Mouse (Mus musculus): ENCODE results near the gene Rbp1.

Gene Rbp1

DNA sequence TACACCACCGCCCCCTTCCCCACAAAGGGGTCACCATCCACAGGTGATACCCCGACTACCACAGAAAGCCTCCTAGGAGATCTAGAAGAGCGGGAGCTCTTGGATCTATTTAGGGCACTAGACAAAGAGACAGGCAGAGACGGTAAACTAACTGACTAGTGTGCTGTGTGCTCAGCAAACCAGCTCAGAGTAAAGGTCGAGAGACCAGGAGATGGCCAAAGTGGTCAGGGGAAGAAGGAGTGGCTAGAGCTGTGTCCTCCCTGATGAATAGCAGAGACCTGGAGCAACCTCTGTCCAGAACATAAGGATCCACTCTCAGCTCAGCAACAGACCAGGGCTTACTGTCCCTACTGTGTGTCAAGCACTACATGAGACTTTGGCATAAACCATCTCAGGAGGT is at the start of gene Rbp1:
Gene Rbp1, plus strand, starts transcription at position 306 of the 400 bp plus-strand sequence.
- no peak for DNase-seq

DNA sequence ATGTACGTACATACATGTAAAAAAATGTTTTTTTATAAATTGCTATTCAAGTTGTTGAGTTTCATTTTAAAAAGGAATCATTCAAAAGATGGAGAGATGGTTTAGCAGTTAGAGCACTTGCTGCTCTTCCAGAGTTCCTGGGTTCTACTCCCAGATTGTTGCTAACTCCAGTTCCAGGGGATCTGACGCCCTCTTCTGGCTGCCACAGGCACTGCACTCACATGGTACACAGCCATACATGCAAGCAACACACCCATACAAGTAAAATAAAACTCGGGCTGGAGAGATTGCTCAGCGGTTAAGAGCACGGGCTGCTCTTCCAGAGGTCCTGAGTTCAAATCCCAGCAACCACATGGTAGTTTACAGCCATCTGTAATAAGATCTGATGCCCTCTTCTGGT is 49.4 kb upstream of the Rbp1 start:
- no peak for DNase-seq

DNA sequence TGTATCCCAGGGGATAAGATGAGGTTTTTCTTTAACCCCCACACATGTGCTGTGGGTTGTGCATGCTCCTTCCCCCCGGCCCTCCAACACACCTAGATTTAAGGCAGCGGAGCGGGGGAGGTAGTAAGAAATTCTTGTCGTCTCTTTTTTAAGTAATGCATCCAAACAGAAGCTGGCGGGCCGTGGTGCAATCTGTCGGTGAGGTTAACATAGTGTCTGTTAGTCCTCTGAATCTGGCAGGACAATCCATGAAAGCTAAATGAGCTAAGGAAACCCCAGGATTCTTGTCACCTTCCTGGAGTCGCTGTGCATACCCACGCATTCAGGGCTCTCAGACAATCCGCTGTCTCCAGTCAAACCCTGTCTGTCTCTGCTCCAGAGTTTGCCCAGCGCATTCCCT is 47.9 kb upstream of the Rbp1 start:
- DNase-seq: no peak

DNA sequence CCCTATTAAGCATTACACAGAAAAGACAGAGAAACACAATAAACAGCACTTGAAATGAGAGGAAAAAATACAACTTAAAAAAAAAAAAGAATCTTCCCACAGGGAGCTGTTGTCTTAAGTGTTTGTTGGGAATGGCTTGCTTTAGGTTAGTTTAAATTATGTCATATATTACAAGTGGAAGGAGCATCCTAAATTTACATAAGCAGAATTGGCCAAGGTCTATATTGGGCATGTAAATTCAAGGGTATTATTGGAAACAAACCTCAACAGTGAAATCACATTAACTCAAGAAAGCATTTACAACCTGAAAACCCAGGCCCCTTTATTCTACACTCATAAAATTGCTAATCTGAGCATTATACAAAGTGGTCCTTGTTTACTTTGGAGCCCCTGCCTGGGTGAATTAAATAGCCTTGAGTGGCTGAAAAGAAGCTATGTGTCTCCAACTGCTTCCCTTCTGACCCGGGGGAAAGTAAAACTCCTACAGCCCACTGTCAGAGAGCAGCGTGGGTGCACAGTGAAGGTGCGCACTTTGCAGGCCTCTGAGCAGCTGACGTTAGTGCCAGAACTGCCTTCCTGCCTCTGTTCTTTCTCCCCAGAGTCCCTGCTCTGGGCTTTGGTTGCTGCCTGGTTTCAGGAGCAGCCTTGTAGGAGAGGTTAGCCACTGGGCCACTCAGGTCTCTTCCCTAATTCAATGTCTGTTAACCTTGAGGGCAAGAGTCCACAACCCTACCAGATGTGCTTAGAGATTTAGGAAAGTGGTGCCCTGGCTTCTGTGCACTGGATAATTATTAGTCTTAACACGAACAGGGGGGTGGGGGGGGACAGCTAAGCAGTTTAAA is 47.2 kb upstream of the Rbp1 start:
- DNase-seq: no peak

DNA sequence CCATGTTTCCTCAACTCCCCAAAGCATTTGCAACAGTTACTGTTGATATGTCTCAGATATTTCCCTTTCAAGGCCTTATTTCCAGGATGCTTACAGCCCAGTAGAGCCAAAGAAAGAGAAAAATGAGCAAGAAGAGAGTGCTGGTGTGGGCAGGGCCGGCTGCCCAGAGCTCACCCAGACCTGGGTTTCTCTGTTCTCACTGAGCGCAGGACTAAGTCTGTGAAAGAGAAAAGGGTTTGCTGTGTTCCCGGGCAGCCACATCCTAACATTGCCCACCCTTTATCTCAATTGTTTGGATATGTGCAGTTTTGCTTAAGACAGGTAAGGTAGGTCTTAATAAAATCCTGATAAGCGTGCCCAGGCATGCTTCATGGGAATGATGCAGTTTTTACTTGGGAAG is 43.0 kb upstream of the Rbp1 start:
- no peak for DNase-seq

DNA sequence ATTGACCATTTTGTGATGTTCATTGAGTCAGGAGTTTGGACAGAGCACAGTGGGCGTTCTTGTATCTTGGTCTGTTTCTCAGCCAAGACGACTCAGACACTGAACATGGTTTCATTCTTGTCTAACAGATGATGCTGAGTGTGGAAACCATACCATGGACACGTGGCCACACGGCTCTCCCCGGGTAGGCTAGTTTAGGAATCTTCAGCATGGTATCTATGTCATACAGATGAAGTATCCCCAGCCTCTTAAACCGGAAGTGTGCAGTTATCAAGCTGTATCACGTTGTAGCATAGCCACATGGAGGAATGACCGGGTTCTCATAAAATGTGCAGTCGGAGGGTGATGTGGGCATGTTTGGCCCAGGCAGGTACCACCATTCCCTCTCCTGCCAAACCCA is 42.2 kb upstream of the Rbp1 start:
- no peak for DNase-seq

DNA sequence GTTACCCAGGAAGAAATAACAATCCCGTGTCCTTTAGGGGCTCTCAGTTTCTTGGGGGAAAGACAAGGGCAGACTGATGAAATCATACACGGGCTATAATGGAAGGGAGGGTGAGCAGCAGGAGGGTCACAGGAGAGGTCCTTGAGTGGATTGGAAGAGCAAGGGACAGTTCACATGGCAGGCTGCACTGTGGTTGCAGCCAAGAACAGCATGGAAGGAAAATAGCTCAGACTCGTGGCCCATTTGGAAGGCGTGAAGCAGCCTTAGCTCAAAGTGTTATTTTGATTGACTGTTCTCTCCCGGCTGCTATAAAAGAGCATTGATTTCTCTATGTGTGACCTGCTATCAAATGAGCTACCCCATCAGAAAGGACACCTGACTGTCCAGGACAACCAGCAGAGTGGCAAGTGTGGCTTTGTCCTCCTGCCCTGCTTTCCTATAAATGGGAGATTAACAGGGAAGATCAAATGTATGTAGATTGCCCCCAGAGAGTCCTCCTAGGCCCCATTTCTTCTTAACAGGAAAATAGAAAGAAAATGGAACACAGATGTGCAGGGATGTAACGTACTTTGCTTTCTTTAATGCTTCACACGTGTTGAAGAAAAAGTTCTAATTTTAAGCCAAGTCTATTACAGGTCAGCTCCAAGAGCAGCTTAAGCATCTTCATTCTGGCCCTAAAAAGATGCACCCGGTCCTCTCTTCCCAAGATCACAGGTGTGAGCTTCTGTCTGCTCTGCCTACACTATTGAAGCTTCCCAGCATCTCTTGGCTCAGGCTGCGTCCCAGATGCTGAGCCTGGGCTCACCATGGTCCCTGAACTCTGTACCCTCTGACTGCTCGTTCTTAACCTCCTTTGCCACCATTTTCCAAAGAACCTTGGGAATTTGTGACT is 34.8 kb upstream of the Rbp1 start:
- DNase-seq: no peak

DNA sequence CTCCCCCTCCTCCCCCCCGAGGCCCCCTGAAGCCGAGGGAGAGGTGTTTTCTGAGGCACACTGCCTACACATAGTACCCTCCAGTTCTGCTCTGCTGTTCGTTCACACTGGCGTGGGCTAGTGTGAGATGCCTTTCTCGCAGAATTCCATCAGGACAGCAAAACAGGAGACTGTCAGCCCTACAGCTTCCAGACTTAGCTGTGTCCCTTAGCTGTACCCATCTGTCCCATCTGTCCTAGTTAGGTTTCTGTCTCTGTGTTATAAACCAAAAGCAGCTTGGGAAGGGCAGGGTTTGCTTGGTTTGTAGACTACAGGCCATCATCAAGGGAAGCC is 34.2 kb upstream of the Rbp1 start:
- no peak for DNase-seq

DNA sequence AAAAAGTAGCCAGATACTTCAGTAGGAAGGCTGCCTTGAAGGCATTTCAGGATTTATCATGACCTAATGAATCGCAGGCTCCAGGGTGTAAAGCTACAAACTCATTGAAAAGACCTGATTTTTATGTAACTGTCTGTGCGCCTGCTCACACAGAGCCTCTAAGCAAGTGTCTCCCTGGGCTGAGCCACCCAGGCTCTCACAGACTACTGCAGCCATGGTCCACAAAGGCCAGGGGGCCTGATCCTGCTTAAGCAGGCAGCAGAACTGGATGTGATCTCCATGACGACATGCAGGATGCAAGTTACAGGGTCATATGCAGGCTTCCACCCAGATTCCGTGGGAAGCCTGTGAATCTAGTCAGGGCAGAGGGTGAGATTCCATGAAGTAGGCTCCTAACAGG is 29.3 kb upstream of the Rbp1 start:
- no peak for DNase-seq

DNA sequence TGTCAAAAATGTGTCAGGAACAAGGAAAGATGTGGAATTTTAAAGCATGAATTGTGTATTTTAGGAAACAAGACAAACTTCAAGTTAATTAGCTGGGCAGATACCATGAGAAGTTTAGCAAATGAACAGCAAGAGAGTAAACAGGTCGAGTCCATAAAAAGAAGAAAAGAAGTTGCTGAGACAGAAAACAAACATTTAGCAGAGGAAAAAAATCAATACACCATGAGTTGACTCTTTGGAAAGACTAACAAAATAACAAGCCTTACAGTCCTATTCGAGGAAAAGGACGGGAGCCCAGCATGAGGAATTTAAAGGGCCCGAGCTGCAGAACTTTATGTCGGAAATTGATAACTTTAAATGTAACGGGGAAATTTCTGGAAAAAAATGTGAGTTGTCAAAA is 25.6 kb upstream of the Rbp1 start:
- DNase-seq: no peak

DNA sequence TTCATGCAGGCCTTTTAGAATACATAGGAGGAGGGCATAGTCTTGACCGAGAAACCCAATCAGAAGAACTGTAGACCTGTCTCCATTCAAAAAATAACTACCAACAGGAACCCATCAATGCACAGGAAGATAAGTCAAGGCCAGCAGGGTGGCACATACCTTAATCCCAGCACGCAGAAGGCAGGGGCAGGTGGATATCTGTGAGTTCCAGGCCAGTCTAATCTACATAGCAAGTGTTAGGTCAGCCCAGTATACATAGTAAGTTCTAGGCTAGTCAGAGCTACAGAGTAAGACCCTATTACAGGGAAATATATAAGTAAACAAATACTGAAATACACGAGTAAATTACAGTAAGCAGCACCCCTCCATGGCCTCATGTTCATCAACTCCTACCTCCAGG is 24.9 kb upstream of the Rbp1 start:
- no peak for DNase-seq

DNA sequence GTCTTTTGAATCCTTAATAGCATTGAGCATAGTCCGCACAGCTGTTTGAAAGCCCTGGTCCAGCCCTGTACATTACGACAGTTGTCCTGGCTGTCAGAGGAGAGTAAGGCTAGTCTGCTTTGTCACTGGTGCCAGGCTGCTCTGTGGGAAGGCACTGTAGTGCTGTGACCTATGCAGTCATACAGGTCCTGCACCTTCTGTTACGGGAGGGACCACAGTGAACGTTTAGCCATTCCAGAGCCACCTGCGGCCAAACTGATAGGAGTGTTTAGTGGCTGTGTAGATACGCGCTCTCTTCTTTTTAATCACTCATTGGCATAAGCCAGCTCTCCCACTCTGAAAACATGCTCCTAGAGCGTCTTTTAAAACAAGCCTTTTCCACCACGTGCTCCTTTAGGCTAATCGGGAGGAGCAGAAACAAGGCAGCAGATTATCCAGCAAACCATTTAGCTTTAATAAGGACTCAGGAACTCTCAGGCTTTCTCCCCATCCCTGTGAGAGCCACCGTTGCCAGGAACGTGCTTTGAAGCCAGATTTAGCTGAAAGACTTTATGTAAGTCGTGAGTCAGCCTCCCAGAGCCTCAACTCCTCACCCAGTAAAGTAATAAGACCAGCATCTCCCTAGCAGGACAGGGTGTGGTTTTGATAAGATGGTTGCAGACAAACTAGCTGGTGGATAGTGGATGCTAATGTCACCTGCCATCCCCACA is 22.4 kb upstream of the Rbp1 start:
- DNase-seq: no peak

DNA sequence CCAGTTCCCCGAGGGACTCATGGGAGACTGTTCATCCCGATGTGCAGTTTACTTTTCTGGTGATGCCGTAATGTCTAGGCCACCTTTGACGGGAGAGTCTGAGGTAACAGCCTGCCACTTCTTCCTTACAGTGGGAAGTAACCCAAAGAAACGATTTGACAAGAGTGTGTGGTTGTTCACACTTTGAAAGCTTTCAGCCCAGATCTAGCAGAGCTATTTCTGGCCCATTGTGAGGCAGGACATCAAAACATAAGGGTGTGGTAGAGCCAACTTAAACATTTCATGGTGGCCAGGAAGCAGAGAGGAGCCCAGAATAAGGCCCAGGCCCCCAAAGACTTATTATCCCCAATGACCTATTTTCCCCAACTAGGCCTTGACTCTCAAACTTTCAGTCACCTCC is 21.1 kb upstream of the Rbp1 start:
- DNase-seq: no peak

DNA sequence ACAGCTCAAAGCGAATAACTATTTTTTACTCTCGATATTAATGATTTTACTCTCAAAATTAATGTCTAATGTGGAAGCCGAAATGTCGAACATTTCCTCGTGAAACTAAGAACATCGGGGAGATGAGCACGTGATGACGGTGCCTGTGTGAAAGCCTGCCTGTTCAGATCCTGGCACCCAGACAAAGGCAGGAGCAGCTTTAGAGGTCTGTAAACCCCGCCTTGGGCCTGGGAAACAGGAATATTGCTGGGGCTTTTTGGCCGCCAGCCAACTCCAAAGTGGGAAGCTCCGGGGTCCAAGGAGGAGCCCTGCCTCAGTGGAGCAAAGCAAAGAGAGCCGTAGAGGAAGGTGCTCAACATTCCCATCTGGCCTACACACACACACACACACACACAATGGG is 15.0 kb upstream of the Rbp1 start:
- DNase-seq: no peak

DNA sequence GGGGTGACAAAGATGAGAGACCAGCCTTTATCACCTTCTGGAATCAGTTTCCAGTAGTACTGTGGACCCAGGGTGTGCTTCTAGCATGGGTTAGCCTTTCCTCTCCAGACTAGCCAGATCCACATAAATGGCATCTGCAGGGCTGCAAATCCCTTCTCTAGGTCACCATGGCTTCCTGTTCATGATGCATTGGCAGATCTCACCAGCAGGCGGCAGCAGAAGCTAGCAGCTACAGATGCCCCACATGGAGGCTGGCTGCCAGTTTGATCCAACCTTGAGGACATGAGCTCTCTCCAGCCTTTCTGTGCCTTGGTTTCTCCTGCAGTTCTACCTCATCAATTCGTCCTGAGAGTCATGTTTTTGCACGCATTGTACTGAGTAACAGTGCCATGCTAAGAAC is 13.6 kb upstream of the Rbp1 start:
- peak; percentile 83 for DNase-seq

DNA sequence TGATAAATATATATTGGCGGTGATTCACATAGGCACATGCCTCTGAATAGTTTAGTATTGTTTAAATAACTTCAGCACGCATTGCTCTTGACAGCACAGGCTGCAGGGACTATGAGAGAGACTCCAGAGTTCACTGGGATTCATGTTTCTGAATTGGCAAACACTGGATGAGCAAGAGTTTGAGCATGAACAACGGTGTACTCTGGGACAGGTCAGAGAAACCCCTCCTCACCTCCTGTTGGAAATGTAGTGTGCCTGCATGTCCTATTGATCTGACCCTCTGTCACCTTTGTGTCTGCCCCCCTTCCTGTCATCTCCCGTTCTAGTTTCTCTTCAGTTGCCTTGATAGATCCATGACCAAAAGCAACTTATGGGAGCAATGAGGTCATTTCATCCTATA is 7.3 kb upstream of the Rbp1 start:
- DNase-seq: no peak

DNA sequence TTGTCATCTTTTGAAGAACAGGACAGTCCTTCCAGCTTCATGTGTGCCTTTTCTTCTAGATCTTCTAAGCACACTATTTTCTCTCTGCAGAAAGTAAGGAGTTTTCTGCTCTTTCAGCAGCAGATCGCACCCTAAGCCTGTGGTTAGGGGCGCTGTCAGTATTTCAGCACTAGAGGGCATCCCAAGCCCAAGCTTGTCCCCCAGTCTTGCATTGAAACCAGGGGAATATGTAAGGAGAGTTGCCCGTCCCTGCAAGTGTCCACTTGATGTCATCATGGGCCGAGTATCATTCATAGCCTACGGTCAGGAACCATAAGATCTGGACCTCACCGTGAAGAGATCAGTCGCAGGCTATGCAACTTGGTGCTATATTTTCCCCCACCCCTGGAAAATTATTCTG is 4.8 kb upstream of the Rbp1 start:
- peak; percentile 28 for DNase-seq

DNA sequence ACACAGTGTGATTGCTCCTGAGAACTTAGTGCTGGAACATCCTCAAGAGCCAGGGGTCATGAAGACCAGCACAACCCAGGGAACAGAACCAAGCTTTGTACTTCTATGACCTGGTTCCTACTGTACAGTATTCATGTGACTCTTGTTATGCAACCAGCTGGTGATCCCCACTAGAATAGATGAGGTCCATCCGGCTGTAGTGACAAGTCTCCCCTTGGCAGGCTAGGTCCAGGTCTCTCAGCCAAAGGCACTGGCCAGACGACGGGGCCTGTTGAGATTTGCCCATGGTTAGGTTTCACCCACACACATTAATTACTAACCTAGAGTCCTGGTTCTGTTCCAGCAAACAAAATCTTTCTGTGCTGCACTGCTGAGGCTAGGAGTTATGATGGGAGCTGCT is 4.4 kb upstream of the Rbp1 start:
- no peak for DNase-seq

DNA sequence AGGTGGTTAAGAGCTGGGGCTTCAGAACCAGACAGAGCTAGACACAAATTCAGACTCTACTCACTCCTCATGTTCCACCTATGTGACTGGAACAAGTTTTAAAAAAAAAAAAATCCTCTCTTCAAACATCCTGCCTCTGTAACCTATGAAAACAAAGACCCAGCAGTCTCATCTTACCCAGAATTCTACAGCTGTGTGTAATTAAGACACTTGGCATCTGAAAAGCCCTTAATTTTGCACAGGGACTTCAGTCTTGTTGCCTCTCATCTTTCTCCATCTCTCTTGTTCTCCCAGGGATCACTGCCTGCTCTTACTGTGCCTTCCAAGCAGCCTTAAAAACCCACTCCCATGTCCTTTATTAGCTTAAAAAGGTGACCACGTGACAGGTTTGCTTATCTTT is 2.1 kb upstream of the Rbp1 start:
- DNase-seq: no peak

DNA sequence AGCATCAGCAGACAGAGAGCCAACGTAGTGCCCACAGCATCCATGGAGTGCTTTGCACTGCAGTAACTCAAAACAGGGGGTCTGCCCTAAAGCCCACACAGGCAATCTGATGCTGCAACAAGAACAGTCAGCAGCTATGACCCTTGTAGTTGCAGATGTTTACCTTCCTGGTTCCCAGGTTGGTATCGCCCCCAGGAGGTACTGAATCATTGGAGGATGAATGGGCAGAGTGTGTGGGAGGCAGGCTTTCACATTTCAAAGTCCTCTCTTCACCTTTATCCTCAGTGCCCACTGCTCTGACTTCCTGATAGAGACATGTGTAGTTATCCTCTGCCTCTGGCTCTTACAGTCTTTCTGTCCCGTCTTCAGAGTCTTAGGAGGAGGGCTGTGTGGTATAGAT is 858 bp upstream of the Rbp1 start:
- DNase-seq: no peak

DNA sequence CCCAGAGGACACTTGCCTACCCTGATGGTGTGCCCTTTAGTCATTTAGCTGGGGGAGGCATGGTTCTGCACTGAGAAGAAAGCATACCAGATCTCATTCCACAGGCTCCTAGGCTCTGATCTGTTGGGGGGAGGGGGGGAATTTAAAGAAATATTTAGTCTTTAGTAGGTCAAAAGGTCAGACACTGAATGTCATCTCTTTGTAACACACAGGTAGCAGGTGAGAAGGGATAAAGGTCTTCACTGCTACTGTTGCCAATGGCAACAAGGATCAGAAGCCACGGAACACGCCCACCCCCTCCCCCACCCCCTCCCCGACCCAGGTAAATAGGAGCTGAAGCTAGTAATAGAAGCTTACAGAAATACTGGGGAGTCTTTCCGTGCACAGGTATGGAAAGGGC is 930 bp downstream of the Rbp1 start:
- DNase-seq: no peak

DNA sequence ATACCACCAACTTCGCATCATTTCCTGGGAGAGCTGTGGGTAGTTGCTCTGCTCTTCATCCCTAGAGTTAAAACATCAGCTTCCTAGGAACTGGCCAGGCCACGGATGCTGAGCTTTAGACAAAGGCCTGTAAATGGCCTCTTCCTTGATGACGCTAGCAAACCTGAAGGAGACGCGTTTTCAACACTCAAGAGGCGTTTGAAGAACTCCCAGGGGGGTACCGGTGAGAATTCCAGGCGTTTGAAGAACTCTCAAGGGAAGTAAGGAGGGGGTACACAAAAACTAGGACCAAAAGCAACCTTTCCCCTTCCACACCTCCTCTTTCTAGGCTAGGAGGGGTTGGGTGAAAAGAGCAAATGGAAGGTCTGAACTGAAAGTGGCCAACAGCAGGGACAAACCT is 1.5 kb downstream of the Rbp1 start:
- no peak for DNase-seq

DNA sequence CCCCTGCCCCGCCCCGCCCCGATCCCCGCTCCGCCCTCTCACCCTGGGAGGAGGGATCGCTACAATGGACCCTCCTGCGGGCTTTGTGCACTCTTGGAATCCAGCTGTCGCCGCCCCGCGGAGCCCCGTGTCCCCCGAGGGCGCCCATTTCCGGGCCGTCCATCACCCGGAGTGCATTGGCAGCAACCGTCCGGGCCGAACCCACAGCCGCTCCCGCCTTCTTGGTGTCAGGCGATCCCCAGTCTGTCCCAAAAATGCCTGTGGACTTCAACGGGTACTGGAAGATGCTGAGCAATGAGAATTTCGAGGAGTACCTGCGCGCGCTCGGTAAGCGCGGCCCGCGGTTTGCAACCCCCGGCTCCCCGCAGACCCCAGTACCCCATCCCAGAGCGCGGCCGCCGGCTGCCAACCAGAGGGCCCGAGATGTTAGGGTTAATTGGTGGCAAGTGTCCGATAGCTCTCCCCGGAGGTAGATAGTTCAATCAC is 2.0 kb downstream of the Rbp1 start:
- peak; percentile 49 for DNase-seq
